Mouse (Mus musculus) layer of hippocampus, postnatal 36 days (tissue): ENCODE data around the gene Usp25. TPM values are rescaled to one million over a fixed set of nuclear protein-coding genes. Genes with fewer than 3 reads are reported as not detected.
A peak's percentile ranks its signal among the peaks of the same experiment; 100 is the strongest.

ENCODE experiments used
- DNase-seq, 2 experiments: peaks; one replicate each; pipeline ENCODE4 v3.0.0; 2022
- total RNA-seq, 2 experiments: library from RNA; stranded (reverse); gene quantifications; 2 replicates each; pipeline ENCODE4 v1.2.3; 2021

Usp25 gene
- 10 to 100 TPM; 31.8 to 34.6 TPM for total RNA-seq

DNA sequence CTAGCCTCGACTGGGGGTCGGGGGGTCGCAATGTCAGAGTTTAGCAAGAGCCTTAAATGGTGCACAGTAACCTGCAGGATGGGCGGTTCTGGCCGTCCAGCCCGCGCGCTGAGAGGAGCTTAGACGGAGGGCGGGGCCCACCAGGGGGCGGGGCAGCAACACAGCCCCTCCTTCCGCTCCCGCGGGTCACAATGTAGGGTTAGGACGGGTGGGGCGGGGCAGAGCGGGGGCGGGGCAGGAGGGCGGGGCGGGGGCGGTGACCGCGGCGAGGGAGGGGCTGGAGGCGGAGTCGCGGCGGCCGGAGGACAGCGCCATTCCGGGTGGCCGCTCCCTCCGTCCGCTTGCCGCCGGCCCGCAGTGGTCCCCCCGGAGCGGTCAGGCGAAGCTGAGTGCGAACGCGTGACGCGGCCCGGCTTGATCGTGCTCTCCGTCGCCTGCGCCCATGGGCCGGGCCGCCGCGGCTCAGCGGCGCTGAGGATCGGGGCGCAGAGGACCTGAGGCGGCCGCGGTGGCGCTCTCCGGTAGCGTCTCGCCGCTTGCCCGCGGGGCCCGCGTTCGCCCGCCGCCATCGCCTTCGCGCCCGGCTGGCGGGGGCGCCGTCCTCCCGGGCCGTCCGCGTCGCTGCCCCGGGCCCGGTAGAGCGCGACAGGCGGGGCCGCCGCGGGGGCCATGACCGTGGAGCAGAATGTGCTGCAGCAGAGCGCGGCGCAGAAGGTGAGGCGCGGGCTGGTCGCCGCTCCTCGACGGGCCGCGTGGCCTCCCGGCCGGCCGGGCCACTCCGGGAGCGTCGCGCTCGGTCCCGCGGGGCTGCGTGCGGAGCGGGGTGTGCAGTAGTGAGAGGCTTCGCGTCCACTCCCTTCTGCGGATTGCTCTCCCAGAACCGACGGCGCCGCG is at the start of gene Usp25:
Gene Usp25, plus strand, starts transcription at position 280 of the 894 bp plus-strand sequence.
- DNase-seq: peak; percentile 76 to 79

DNA sequence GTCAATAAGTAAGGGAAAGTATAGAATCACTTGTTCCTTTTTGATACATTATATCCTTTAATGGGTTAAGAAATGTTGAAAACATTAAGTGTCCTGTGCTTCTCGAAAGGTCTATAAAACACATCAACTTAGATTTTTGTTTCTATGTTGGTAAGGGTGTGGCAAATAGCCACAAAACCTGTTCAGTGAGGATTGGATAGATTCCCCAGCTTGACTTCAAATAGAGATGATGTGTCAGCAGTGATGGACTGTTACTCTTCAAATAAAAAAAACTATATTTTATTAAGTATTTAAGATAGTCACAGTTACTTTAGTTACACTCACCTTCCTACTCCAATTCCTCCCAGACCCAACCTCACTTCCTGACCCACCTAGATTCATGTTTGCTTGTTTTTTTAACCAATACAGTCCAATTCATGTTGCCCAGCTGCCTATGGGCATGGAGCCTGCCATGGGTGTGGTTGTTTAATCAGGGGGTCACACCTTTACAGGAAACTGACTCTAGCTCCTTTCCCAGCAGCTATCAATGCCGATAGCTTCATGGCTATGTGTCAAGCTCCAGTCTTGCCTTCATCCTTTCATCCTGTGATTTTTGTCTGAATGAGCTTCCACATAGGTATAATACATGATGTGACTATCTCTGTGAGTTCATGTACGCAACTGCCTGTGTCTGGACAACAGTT is 45.8 kb upstream of the Usp25 start:
- DNase-seq: no peak

DNA sequence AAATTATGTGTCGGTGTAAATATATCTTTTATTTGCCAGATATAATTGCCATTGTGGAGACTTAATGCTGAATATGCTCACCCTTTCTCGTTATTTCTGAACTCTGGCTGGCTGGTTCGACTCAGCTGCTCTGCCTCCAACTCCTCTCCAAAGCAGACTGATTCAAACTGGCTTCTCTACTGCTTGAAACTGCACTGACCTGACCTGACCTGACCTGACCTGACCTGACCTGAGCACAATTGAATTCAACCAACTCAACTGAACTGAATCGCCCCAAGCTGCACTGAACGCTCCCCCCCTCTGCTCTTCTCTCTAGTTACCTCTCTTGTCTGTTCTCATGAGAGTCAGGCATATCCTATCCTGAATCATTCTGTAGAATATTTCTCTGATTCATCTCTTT is 42.3 kb upstream of the Usp25 start:
- DNase-seq: no peak

DNA sequence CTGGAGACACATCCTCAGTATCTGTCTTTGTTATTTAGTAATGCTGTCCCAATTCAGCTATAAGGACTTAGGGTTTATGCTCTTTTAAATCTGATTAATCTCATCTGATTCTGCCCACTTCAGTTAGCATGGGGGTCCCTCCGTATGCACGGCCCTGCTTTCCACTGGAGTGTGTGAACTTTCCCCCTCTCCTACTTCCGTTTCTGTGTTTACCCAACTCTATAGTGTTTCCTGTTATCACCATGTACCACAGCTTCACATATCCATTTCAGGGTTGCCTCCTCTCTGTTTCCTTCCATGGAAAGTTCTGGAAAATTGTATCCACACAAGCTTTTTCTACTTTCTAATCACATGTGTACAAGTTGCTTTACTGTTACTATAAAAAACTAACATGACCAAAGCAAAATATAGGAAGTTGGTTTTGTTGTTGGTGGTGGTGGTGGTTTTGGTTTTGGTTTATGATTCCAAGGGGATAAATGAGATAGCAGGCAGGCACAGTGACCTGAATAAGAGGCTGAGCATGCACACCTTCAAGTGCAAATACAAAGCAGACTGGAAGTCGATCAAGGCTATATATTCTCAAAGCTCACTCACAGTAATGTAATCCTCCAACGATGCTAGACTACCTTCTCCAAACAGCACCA is 36.6 kb upstream of the Usp25 start:
- DNase-seq: no peak

DNA sequence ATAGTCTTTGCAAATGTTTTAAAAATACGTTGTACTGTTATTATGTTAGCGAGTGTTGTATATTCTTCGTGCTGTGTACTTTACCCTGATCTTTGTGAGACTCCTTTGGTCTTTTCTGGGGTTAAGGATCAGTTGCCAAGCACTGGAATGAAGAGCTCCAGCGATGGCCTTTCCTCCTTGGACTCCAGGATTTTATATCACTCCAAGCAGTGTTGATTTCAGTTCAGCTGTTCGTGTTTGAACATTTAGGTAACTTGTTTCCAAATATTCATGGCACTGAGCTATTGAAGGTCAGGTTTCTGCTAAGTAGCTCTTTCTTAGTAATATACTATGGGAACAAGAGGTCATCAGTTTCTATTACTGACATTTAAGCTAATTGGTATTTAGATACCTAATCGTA is 29.8 kb upstream of the Usp25 start:
- DNase-seq: no peak

DNA sequence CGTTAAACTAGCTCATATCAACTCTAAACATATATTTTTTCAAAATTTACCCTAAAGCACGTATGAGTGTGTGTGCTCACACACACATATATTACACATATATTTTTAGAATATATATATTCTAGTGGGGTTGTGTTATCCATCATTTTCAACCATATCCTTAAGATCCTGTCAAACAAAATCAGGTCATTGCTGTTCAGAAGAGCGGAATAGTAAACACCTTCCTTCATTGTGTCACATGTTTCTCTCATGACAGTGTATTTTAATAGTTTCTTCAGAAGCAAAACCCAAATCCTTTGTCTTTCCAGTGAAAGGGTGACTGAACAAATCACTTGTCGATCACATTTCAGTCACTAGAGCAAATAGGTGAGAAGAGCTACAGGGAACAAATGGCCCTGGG is 25.8 kb upstream of the Usp25 start:
- no peak for DNase-seq

DNA sequence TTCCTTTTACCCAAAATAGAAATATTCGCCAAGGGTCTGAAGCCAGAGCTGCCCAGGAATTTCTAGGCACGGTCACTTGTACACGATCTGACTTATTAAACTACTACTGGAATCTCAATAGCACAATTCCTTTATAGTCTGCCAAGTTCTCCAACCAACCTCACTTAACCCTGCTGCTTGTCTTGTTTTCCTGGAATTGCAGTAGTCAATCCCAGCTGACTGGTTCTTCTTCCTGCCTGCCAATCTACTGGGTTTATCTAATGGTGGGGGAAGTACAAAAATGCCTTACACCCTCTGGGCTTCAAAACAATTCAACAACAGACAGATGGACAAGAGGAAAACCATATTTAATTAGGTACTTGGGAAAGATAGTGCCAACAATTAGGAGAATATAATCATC is 9.6 kb upstream of the Usp25 start:
- no peak for DNase-seq

DNA sequence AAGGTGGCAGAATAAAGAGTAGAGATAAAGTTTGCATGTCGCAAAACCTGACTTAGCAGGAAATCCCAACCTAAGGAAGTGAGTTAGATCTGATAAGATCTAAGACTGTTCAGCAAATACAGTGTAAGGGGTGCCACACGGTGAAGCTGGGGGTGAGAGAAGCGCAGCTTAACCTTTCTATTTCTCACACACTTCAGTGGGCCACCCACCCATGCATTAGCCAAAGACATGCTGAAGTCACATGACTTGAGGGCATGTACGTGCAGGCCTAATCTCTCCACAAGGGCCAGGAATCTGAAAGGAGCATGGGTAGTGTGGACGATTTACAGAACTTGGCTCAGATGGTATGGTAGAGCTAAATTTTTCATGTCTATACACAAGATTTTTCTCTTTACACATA is 4.3 kb upstream of the Usp25 start:
- no peak for DNase-seq

DNA sequence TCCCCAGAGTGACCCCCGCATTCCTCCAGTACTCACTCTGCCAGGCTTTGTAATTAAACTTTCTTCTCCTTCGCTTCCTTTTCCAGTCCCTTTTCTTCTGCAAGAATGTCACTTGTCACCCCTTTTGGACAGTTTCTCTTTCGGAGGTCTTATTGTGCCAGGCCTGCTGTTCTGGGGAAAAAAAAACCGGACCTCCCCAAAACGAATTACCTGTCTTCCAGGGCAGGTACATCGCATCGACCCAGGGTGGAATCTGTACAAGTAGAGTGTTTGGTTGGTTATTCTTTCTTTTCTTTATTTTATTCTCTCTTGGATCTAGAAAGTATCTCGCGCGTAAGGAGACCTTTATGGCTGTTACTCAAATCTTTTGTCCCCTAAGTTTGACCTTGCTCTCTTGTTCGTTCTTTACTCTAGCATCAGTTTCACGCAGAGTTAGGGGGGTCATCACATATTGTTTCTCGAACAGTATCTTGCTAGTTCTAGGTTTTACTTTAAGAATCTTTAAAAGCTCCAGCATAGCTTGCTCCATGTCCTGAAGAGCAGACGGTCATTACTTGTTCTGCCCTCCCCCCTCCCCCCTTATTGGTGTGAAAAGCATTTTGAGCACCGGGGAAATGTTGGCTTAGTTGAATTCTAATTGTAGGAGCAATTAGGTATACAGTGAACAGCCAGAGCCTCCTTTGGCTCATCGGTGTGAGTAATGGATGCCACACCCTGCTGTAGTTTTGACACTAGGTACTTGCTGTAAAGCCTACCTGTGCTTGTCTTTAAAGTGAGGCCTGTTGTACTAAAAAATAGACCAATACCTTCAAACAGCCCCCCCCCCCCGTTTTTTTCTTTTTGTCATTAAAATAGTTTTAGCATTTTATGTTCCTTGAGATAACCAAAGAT is 1.1 kb downstream of the Usp25 start:
- DNase-seq: no peak

DNA sequence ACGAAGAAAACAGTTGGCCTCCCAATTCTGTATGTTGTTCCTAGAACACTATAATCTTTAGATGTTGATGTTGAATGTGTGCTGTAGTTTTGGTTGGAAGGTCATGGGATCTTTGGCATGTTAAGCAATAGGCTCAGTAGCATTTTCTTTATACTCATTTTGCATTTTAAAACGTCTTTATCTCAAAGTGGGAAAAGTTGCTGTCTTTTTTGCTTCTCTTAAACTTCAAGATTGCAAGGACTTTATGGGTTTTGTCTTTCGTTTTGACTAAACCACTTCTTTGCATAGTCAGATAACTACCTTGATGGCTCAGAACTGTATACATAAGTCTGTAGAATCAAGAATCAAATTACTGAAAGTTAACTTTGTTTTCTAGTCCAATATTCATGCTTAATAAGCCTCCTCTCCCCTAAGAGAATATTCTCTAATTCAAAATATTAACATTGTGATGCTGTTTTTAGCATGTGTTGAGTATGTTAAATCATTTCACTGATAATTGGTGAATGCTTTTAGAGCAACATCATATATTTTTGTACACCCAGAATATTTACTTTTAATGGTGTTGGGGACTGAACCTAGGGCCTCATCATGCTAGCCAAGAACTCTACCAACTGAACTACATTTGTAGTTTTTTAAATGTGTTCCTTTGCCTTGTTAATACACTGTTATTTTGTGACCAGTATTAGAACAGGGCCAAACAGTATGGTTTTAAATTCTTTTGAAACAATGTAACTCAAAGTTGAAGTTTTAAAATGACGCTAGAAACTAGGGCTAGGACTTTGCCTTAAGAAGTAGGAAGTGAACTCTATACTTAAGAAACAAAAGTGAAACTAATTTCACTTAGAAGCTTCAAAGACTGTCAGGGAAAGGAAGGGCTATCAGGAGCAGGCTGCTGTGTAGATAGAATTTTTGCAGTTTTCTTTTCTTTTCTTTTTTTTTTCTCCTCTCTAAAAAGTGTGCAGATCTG is 2.2 kb downstream of the Usp25 start:
- DNase-seq: no peak

DNA sequence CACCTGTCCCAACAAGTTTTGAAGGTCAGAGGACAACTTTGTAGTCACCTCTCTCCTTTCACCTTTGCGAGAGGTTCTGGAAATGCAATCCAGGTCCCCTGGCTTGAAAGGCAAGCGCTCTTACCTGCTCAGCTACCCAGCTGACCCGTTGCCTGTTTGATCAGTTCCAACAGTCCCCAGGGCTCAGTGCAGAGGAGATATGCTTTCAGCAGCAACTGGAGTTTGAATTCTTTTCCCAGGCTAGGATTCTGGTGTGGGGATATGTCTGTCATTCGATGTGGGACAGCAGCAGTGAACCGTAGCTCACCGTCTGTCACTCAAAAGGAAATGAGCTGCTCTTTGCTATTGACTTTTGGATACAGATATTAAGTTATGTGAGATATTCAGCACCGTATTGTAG is 4.4 kb downstream of the Usp25 start:
- no peak for DNase-seq

DNA sequence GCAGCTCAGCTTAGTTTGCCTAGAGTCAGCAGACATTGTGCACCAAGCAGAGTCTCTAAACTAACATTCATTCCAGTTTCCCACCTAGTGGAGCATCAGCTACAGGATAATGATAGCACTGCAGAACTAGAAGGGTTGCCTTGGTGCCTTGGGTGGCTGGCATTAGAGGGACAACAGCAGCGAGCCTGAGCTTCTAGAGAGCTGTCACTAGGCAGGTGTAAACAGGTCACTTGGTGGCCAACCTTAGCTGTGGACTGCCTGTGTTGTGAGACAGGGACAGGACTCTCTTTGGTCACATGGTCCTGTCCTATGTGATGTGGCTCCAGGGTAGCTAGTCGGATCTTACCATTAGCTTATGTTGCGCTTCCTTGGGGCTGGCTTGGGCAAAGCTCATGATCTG is 6.7 kb downstream of the Usp25 start:
- no peak for DNase-seq

DNA sequence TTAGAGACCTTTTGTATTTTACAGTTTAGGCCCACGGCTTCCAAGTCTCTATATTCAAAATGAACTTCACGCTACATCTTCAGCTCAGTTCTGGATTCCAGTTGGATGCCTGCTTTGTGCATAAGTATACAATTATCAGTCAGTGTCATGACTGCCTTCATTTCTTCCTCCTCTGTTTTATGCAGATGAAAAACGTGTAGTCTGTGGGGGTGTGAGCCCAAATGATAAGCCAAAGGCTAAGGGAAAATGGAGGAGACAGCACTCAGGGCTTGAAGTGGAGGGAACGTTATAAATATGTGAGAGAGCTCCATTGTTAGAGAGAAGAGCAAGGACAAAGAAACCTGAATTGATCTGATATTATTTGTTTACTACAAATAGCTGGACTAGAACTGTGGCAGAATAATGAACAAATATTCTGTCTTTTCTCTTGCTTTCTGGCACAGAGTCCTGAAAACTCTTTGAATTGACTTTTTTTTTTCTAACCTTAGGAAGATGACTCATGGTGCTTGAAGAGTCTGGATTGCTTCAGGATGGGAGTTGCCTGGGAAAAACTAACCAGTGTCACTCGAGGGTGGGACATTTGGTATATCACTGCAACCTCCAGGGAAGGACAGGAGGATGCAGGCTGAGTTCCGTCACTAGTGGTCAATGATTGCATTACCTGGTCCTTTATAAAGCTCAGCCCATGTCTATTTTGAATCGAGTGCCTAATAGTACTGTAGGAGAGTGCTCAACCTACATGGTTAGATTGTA is 10.3 kb downstream of the Usp25 start:
- DNase-seq: no peak

DNA sequence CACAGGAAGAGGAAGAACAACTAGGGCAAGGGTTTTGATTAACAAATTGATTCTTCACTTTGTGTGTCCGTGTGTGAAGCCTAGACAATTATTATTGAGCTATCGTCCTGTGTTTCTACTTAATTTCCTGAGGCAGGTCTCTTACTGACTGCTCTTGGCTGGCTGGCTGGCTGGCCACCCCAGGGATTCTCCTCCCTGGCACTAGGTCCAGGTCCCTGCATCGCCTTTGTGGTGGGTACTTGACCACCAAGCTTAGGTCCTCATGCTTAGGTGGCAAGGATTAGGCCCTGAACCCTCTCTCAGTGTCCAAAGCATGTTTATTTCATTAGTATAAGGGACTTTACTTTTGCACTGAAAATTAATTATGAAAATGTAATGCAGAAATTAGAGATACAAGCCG is 12.6 kb downstream of the Usp25 start:
- no peak for DNase-seq

DNA sequence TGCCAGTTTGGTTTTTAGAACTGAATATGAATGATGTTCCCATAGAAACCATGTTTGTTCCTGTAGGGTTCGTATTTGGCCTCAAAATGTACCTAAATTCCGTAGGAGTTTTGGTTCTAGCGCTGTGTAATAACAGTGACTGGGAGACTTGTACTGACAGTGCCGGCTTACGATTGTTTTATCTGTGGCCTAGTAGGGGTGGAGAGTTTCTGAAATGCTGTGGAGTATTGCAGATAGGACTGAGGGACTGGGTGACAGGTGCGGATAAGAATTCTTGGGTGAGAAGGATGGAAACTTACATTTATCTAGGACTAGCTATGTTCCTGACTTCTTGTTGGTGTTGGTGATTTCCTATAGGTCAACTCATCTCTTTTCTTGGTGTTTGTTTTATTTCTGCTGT is 13.4 kb downstream of the Usp25 start:
- DNase-seq: no peak

DNA sequence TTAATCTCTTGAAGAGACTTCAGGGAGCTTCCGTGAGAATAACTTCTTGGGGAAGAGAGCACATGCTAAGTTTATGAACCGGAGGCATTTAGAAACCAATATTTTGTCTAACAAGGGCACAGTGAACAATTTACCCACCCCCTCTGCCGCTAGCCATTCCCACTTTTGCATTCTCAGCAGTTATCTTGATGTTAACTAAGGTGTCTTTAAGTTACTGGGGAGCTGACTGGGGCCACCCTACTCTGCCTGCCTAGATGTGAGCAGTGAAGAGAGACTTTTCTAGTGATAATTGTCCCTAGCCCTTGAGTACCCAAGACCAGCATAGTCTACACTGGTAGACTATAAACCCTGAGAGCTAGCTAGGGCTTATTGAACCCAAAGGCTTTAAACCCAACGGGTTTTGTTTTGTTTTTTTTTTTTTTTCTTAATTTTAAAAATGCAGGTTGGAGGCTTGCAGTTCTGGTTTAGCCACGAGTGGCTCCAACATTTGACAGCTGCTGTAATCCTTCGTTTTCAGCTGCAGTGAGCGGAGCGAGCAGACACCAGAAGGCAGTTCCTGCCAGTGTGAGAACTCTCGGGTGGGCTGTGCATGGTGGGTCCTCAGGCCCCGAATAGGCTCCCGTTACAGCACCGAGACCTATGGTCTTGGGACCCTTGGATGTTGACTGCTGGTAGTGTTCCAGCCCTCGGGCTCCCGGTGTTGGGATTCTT is 14.6 kb downstream of the Usp25 start:
- DNase-seq: no peak

DNA sequence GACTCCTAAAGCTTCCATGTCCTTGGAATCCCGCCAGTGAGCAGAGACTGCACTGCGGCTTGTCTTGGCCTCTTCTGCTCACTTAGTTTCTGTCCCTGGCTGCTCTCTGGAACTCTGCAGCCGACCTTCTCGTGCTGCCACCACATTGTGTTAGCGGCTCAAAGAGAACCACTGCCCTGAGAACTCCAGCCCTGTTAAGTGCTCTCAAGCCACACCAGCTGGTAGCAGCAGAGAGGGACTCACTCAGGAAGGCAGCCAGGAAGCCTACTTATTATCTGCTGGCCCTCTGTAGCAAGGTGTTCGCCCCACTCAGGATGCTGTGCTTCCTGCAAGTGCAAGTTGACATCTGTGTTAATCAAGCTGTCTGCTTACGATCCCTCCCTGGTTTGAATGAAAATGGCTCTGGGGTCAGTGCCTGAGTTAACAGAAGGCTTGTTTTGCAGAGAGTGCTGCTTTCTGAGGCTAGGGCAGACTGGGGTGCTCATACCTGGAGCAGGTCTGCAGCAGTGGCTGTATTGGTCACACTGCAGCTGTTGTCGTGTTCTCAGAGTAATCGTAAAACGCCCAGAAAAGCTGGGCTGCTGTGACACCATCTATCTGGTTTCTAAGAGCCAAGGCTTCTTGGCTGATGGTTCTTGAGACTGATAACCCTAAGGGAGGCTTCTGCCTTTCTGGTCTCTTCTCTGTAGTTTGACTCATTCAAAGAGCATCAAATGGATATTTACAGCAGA is 15.3 kb downstream of the Usp25 start:
- DNase-seq: peak in 1 of 2 experiments; percentile 35

DNA sequence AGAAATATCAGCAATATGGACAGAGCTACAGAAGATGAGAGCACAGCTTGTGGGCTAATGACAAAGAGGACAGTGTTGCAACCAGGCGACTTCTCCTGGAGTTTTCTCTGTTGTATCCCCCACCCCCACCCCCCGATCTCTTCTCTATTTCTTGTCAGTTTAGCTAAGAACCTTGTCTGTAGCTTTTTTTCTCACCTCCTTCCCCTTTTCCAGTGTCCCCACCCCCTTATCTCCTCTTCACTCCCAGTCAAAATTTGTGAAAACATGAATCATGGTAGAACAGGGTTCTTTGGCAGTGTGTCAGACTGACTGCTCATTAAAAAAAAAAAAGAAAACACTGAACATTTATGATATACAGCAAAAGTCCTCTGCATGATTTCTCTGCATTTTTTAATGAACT is 16.9 kb downstream of the Usp25 start:
- no peak for DNase-seq

DNA sequence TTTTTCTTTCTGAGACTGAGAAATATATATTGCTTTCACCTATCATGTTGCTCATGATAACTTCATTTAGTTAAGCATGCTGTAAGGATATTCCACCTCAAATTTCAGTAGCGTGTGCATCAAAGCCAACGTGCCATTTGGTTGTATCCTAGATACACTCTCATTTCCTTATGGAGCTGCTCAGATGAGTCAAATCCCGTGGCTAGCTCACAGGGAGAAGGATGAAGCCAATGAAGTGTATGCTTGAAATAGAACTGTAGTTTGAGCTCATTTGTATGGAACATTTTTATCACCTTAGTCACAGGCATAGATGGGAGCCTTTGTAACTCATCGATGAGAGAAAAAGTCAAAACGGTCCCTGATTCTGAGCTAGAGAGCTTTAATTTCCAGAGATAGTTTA is 20.8 kb downstream of the Usp25 start:
- no peak for DNase-seq
